Mouse (Mus musculus) forebrain, postnatal 0 days (tissue): ENCODE measurements around the gene Hnrnph2. TPM values are rescaled to one million over a fixed set of nuclear protein-coding genes. Genes with fewer than 3 reads are reported as not detected.

Experiments used
- ATAC-seq: fragments of 200-750 bp; cut with Nextera tagmentation; 2 replicates; pipeline ENCODE4 v1.8.0; 2017; ENCODE audit warnings: mild to moderate bottlenecking, moderate library complexity
- DNase-seq: peaks from one replicate; pipeline ENCODE4 v3.0.0-alpha.2; 2015
- H3K27ac ChIP-seq: fragments of 300-500 bp; sonication (generic); 2 replicates; pipeline ENCODE4 v1.5.1; 2014; ENCODE audit warnings: low read depth, mild to moderate bottlenecking, antibody characterized with exemption, low read length, moderate library complexity, mixed read lengths
- H3K27me3 ChIP-seq: fragments of 300-500 bp; sonication (generic); 2 replicates; pipeline ENCODE4 v1.6.1; 2014; ENCODE audit warnings: mild to moderate bottlenecking, low read length, mixed read lengths; ENCODE audit not compliant: insufficient read depth
- H3K36me3 ChIP-seq: fragments of 300-500 bp; sonication (generic); 2 replicates; pipeline ENCODE4 v1.6.1; 2014; ENCODE audit warnings: mild to moderate bottlenecking, moderate library complexity; ENCODE audit not compliant: insufficient read depth
- H3K4me1 ChIP-seq: fragments of 300-500 bp; sonication (generic); 2 replicates; pipeline ENCODE4 v1.6.1; 2014; ENCODE audit warnings: antibody characterized with exemption; ENCODE audit not compliant: insufficient read depth
- H3K4me2 ChIP-seq: fragments of 300-500 bp; sonication (generic); 2 replicates; pipeline ENCODE4 v1.6.1; 2014; ENCODE audit warnings: low read depth, mild to moderate bottlenecking, moderate library complexity
- H3K4me3 ChIP-seq: fragments of 300-500 bp; sonication (generic); 2 replicates; pipeline ENCODE4 v1.5.1; 2014; ENCODE audit warnings: low read depth, low read length, mixed read lengths
- H3K9ac ChIP-seq: fragments of 300-500 bp; sonication (generic); 2 replicates; pipeline ENCODE4 v1.6.1; 2014; ENCODE audit warnings: mild to moderate bottlenecking
- H3K9me3 ChIP-seq: fragments of 300-500 bp; sonication (generic); 2 replicates; pipeline ENCODE4 v1.6.1; 2016; ENCODE audit warnings: low read length
- CTCF ChIP-seq: sonication (generic); IDR thresholded peaks from 2 replicates; pipeline ENCODE4 v1.5.1; 2016; ENCODE audit warnings: antibody characterized with exemption, control low read depth, low read depth
- WGBS: fragments of 180-500 bp; shearing (Covaris S2); extraction: QIAGEN DNeasy Blood & Tissue Kit; methylation state at CpG from one replicate; pipeline ENCODE4 v1.1.7; 2014; 5-methylcytosine and 5-hydroxymethylcytosine counted together
- polyA plus RNA-seq: library from polyadenylated mRNA; unstranded; fragments of >200 nt; fragmentation: Nextera tagmentation; extraction: Ambion mirVana; gene quantifications from 2 replicates; pipeline ENCODE4 v1.2.1, GENCODE M21; 2015
- total RNA-seq: library from RNA; depleted of rRNA; stranded (reverse); fragments of >200 nt; gene quantifications from 2 replicates; pipeline ENCODE4 v1.2.3, GENCODE M21; 2014

Hnrnph2 gene
- total and polyA plus RNA-seq, 2 experiments from 2014 or later, result 72.2 to 134 TPM

DNA sequence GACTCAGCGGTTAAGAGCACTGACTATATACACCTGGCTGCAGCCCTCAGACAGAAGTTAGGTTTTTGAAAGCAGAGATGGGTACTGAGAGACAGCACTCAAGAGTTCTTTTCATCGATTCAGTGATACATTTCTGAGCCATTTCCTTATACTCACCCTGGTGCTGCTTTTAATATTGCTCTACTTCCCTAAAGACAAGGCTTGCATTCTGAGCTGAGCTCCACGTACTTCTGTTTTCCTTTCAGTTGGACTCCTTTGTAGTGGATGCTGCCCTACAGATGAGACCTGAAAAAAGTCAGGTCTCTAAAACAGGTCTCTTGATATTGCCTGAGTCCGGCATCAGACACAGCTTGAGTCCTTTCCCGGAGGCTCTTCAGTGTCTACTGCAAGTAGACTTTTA is 31.7 kb downstream of the Hnrnph2 start:
- no peak for TF ChIP-seq CTCF
- no peak overlapping the region for H3K4me3 ChIP-seq
- no peaks in the 10 kb centered on the region for H3K4me1 ChIP-seq
- no peaks in the 10 kb centered on the region for H3K9me3 ChIP-seq
- H3K4me2 ChIP-seq, result no peak overlapping the region
- no peaks in the 10 kb centered on the region for H3K27me3 ChIP-seq
- no peak overlapping the region for H3K27ac ChIP-seq
- WGBS, result 90% methylated on average over 5 of the region's 5 CpGs
- H3K36me3 ChIP-seq, result no peaks in the 10 kb centered on the region
- ATAC-seq (no peak), DNase-seq (no peak)
- no peak overlapping the region for H3K9ac ChIP-seq

DNA sequence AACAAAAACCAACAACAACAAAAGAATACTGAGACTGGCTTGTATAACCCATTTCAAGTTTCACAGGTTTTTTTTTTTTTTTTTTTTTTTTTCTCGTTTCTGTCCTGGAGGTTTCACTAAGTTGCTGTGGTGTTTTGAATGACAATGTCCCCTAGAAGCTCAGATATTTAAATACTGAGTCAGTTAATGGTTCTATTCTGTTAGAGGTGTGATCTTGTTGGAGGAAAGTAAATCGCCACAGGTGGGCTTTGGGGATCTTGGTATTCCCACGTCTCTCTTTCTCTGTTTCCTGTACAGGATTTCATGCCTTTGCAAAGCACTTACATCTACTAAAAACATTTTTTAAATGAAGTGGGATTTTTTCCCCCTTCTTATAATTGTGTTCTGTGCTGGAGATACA is 34.1 kb downstream of the Hnrnph2 start:
- H3K4me1 ChIP-seq, result no peaks in the 10 kb centered on the region
- no peaks in the 10 kb centered on the region for H3K36me3 ChIP-seq
- H3K27ac ChIP-seq, result no peak overlapping the region
- no peak for ATAC-seq
- no peak overlapping the region for H3K4me3 ChIP-seq
- H3K9ac ChIP-seq, result no peak overlapping the region
- no peaks in the 10 kb centered on the region for H3K27me3 ChIP-seq
- H3K9me3 ChIP-seq, result no peaks in the 10 kb centered on the region
- DNase-seq, result no peak
- no peak overlapping the region for H3K4me2 ChIP-seq
- TF ChIP-seq CTCF, result no peak
- WGBS, result 56% methylated on average over 3 of the region's 3 CpGs

DNA sequence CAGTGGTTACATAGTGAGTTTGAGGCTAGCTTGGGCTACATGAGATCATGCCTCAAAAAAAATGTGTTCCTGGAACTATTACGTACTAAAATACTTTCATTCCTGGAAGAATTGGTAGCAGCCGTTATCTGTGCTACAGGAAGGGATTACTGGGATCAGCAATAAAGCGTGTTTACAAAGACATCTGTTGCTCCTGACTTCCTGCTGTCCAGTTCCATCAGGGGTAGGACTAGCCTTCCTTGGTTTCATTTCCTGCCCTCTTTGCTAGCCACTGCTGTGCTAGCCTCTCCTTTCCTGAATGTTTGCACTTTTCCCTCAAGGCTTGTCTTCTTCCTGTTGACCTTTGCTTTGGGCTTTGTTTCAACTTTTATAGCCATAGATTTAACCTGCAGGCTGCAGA is 34.9 kb downstream of the Hnrnph2 start:
- Histone ChIP-seq H3K4me3 (no peak overlapping the region), H3K9ac (no peak overlapping the region), H3K27ac (no peak overlapping the region), H3K36me3 (no peaks in the 10 kb centered on the region), H3K27me3 (no peaks in the 10 kb centered on the region), H3K4me2 (no peak overlapping the region), H3K9me3 (no peaks in the 10 kb centered on the region), H3K4me1 (no peaks in the 10 kb centered on the region)
- WGBS, result 76% methylated on average over 3 of the region's 3 CpGs
- DNase-seq (no peak), ATAC-seq (no peak)
- no peak for TF ChIP-seq CTCF

DNA sequence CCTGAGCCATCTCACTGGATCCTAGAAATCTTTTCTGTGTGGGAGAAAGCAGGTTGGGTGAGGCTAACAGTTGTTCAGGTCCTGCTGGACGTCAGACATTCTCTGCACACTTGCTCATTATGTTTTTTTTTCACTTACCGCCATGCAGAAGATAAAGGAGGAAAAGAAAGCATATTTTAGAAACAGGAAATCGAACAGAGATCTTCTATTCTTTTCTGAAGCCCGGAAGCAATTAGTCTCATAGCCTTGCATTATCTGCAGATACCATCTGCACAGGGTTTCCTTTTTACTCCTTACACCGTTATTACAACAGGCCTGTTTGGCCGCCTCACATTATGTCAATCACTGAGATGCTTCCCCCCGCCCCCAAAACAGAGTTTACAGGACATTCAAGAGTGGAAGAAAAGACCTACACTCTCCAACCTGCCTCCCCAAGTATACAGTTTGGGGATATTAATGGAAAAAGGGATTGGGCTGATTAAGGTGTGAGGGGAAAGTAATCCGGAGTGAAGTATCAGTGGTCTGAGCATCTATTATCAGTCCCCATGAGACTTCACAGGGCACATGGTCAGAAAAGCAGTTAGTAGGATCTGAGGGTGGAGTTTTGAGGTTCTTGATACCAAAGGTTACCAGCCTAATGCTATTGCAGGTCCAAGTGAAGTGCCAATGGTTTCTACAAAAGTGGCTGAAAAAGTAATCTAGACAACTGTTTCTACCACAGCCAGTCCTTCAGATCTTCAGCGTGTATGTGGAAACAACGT is 40.2 kb downstream of the Hnrnph2 start:
- 63% methylated on average over 10 of the region's 10 CpGs for WGBS
- no peak for TF ChIP-seq CTCF
- Histone ChIP-seq H3K36me3 (no peaks in the 10 kb centered on the region), H3K9ac (no peak overlapping the region), H3K4me2 (no peak overlapping the region), H3K9me3 (no peaks in the 10 kb centered on the region), H3K4me3 (no peak overlapping the region), H3K27ac (no peak overlapping the region), H3K27me3 (no peaks in the 10 kb centered on the region), H3K4me1 (no peaks in the 10 kb centered on the region)
- ATAC-seq (no peak), DNase-seq (no peak)

DNA sequence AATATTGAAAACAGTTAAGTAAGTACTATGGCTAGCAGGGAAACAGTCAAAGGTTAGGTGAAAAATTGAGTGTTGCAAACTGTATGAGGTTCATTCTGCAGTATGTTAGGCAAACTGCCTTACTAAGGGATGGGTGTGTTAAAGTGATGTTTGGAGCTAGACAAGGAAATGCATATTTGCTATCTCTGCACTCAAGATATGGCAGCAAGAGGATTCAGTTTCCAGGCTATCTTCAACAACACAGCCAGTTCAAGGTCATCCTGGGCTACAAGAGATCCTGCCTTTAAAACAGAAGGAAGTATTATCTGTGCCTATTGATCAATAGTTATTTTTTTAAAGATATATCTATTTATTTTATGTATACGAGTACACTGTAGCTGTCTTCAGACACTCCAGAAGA is 45.4 kb downstream of the Hnrnph2 start:
- DNase-seq (no peak), ATAC-seq (no peak)
- TF ChIP-seq CTCF, result no peak
- H3K4me2 ChIP-seq, result no peak overlapping the region
- no peak overlapping the region for H3K27ac ChIP-seq
- WGBS, result 97% methylated on average over 1 of the region's 1 CpGs
- H3K4me1 ChIP-seq, result no peaks in the 10 kb centered on the region
- no peak overlapping the region for H3K9ac ChIP-seq
- no peaks in the 10 kb centered on the region for H3K36me3 ChIP-seq
- H3K27me3 ChIP-seq, result no peaks in the 10 kb centered on the region
- no peaks in the 10 kb centered on the region for H3K9me3 ChIP-seq
- H3K4me3 ChIP-seq, result no peak overlapping the region

DNA sequence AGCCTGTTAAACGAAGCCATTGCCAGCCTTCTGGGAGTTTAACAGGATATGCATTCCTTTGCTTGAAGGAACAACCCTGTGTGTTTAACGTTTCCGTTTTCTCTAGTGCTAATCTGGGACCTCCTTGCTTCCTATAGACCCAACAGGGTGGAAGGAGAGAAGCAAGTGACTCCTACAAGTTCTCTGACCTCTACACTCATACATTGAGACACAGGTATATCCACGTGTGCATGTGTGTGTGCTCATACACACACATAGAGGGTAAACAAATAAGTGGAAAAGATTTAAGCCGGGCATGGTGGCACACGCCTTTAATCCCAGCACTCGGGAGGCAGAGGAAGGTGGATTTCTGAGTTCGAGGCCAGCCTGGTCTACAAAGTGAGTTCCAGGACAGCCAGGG is 46.4 kb downstream of the Hnrnph2 start:
- no peaks in the 10 kb centered on the region for H3K36me3 ChIP-seq
- ATAC-seq (no peak), DNase-seq (no peak)
- no peaks in the 10 kb centered on the region for H3K27me3 ChIP-seq
- WGBS, result 80% methylated on average over 8 of the region's 8 CpGs
- H3K4me1 ChIP-seq, result no peaks in the 10 kb centered on the region
- no peaks in the 10 kb centered on the region for H3K9me3 ChIP-seq
- H3K9ac ChIP-seq, result no peak overlapping the region
- no peak for TF ChIP-seq CTCF
- H3K27ac ChIP-seq, result no peak overlapping the region
- H3K4me2 ChIP-seq, result no peak overlapping the region
- H3K4me3 ChIP-seq, result no peak overlapping the region

DNA sequence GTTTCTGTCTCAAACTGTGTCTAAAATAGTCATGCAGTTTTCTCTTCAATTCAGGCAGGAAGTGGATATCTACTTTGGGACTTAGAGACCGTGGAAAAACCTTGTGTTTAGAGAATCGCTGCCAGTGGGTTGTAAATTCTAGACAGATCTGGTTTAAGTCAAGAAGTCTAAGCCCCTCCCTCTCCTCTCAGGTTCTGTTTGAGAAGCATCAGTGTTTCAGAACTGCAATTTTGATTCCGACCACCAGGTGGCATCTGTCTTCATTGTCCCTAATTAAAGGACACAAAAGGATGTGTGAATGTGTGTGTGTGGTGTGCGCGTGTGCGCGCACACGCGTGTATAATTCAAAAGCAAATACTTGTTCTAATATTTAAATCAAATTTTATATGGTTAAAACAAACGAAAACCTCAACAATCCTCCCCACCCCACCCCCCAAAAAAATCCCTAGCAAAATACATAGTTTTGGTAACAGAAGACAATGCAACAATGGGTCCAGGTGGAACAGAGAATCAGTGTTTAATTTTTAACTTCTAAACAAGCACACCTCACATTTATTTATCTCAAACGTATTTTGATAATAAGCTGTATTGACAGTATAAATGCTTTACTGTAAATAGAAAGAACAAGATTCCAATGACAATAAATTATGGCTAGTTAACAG is 47.2 kb downstream of the Hnrnph2 start:
- Histone ChIP-seq H3K4me1 (no peaks in the 10 kb centered on the region), H3K27me3 (no peaks in the 10 kb centered on the region), H3K9me3 (no peaks in the 10 kb centered on the region), H3K9ac (peak overlapping the region; percentile 37; the same call in 1 of the 2 replicates), H3K4me2 (peak overlapping the region; percentile 26; the same call in 1 of the 2 replicates), H3K36me3 (no peaks in the 10 kb centered on the region), H3K4me3 (0 out of 2 replicates have a peak overlapping the region, but pooled peaks have one; percentile 12), H3K27ac (no peak overlapping the region)
- TF ChIP-seq CTCF, result peak; percentile 69
- DNase-seq (peak; percentile 92), ATAC-seq (peak; percentile 96)
- WGBS, result 21% methylated on average over 11 of the region's 11 CpGs
